Mouse (Mus musculus) liver, embryonic 14.5 days (tissue): ENCODE measurements around the gene Fgf14. TPM values are rescaled to one million over a fixed set of nuclear protein-coding genes. Genes with fewer than 3 reads are reported as not detected.

ENCODE experiments used
- ATAC-seq: fragments of 200-750 bp; cut with Nextera tagmentation; 2 replicates; pipeline ENCODE4 v1.8.0; 2017; ENCODE audit warnings: moderate number of reproducible peaks, mild to moderate bottlenecking, moderate library complexity; ENCODE audit not compliant: insufficient read depth
- DNase-seq, 3 experiments: peaks; one replicate each; pipeline ENCODE4 v3.0.0-alpha.2; 2012 to 2013; ENCODE audit warnings: low read depth in 3 of 3, low spot score in 3 of 3
- H3K27ac ChIP-seq: fragments of 300-500 bp; sonication (generic); 2 replicates; pipeline ENCODE4 v1.5.1; 2014; ENCODE audit warnings: moderate library complexity, mild to moderate bottlenecking, control low read depth, inconsistent platforms
- H3K27me3 ChIP-seq: fragments of 300-500 bp; sonication (generic); 2 replicates; pipeline ENCODE4 v1.6.1; 2014; ENCODE audit warnings: mild to moderate bottlenecking, low read length, moderate library complexity; ENCODE audit not compliant: control insufficient read depth, insufficient read depth
- H3K36me3 ChIP-seq: fragments of 300-500 bp; sonication (generic); replicated peaks from 2 replicates; pipeline ENCODE4 v1.6.1; 2014; ENCODE audit warnings: low read depth; ENCODE audit not compliant: control insufficient read depth, insufficient read depth
- H3K4me1 ChIP-seq, 2 experiments: fragments of 200-500 bp in 1 of 2; fragments of 300-500 bp in 1 of 2; sonication (generic) in 1 of 2; replicated peaks; 2 replicates each; pipeline ENCODE4 v1.6.1; 2012 to 2014; ENCODE audit warnings: antibody characterized with exemption in 1 of 2, inconsistent platforms in 1 of 2, low read length in 1 of 2; ENCODE audit not compliant: control insufficient read depth in 2 of 2, insufficient read depth in 2 of 2
- H3K4me2 ChIP-seq: fragments of 300-500 bp; sonication (generic); 2 replicates; pipeline ENCODE4 v1.6.1; 2014; ENCODE audit warnings: low read depth, mild to moderate bottlenecking, control low read depth, moderate library complexity
- H3K4me3 ChIP-seq, 2 experiments: fragments of 200-500 bp in 1 of 2; fragments of 300-500 bp in 1 of 2; sonication (generic) in 1 of 2; 2 replicates each; pipeline ENCODE4 v1.5.1; 2012 to 2014; ENCODE audit warnings: low read depth in 2 of 2, low read length in 2 of 2, mild to moderate bottlenecking in 2 of 2, control low read depth in 1 of 2, inconsistent platforms in 1 of 2, moderate library complexity in 1 of 2; ENCODE audit not compliant: insufficient read depth in 1 of 2
- H3K9ac ChIP-seq: fragments of 300-500 bp; sonication (generic); replicated peaks from 2 replicates; pipeline ENCODE4 v1.6.1; 2014; ENCODE audit warnings: mild to moderate bottlenecking, control low read depth, moderate library complexity
- H3K9me3 ChIP-seq: fragments of 300-500 bp; sonication (generic); 2 replicates; pipeline ENCODE4 v1.6.1; 2016; ENCODE audit warnings: low read length, mixed read lengths; ENCODE audit not compliant: control insufficient read depth
- CTCF ChIP-seq: IDR thresholded peaks from 2 replicates; pipeline ENCODE4 v1.5.1; 2016; ENCODE audit warnings: antibody characterized with exemption, low read depth, control low read depth
- EP300 ChIP-seq: IDR thresholded peaks from 2 replicates; pipeline ENCODE4 v1.6.1; 2016; ENCODE audit warnings: antibody characterized with exemption, low read depth
- WGBS: fragments of 180-500 bp; shearing (Covaris S2); extraction: QIAGEN DNeasy Blood & Tissue Kit; methylation state at CpG from one replicate; pipeline ENCODE4 v1.1.7; 2014; ENCODE audit not compliant: insufficient replicate concordance; 5-methylcytosine and 5-hydroxymethylcytosine counted together
- polyA plus RNA-seq, 2 experiments: library from polyadenylated mRNA; depleted of rRNA in 1 of 2; stranded (reverse) in 1 of 2; unstranded in 1 of 2; fragments of >200 nt; fragmentation: Nextera tagmentation in 1 of 2; extraction: Ambion mirVana in 1 of 2; gene quantifications; 2 replicates each; pipeline versions ENCODE4 v1.2.1 to v1.2.3; 2012 to 2014

Fgf14 gene
- polyA plus RNA-seq (2012; rRNA removed): not detected in 2 replicates
- polyA plus RNA-seq (2014; fragmentation: Nextera tagmentation; extraction: Ambion mirVana): not detected in 2 replicates

- Histone ChIP-seq H3K27me3 (peaks cover 6% of the 10 kb centered on the region; the same call in 1 of the 2 replicates), H3K4me3 (no peak within 1 kb of the TSS), H3K9ac (no peak within 1 kb of the TSS), H3K9me3 (no peaks in the 10 kb centered on the region), H3K4me2 (no peak within 1 kb of the TSS), H3K27ac (no peak within 1 kb of the TSS), H3K36me3 (no peaks in the 10 kb centered on the region), H3K4me1 (no peaks in the 10 kb centered on the region)
- 24% methylated on average over 12 of the region's 12 CpGs for WGBS
- ATAC-seq (no peak), DNase-seq (no peak)
- TF ChIP-seq EP300 (no peak), CTCF (no peak)
These were observed at the start of gene Fgf14 for GRCm38 (mm10) chr14:124676506-124677177. Gene Fgf14 (minus strand): TSS chr14:124677127.

GRCm38 (mm10) chr14:124677379-124677778, 452 bp upstream of the Fgf14 start:
- no peak overlapping the region for H3K27ac ChIP-seq
- ATAC-seq (no peak), DNase-seq (no peak)
- no peak overlapping the region for H3K4me2 ChIP-seq
- peaks cover 6% of the 10 kb centered on the region; the same call in 1 of the 2 replicates for H3K27me3 ChIP-seq
- H3K9ac ChIP-seq: no peak overlapping the region
- no peaks in the 10 kb centered on the region for H3K9me3 ChIP-seq
- no peak overlapping the region for H3K4me3 ChIP-seq
- 4% methylated on average over 10 of the region's 10 CpGs for WGBS
- TF ChIP-seq CTCF (no peak), EP300 (no peak)
- no peaks in the 10 kb centered on the region for H3K36me3 ChIP-seq
- H3K4me1 ChIP-seq: no peaks in the 10 kb centered on the region

DNA sequence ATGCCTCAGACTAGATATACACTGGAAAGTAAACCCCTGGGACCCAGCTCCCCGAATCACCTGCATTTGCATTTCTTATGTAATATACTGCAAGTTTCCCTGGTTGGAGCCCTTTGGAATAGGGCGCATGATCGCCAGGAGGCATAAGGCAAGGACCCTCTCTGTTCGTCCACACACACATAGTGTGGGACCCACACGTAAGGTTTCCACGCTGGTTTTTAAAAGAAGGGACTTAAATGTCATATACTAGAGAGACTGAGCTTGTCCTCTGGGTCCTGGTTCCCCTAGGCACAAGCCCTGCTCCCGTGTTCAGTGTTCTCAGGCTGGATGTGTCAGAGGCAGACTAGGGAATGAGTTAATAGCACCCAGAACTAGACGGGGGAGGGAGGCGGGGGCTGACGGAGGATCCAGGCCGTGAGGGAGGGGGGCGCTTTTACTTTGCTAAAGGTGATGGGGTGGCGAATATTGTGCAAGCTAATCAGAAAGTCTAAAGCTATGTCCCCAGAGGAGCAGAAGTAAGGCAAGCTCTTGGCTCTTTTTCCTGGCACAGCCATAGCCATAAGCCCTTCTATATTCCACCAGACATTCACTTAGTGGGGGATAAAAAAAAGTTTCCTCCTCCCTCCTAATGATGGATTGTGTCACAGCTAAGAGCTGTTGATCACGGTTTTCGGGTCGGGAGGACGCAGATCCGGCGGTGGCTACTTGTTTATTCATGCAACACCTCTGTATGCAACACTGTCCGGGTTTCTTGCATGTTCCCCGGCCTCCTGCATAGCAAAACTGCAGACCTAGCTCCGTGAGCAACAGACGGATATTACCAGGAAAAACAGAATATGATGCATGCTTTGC, 1.0 kb downstream of the Fgf14 start:
- Histone ChIP-seq H3K9me3 (no peaks in the 10 kb centered on the region), H3K4me2 (no peak overlapping the region), H3K4me1 (no peaks in the 10 kb centered on the region), H3K36me3 (no peaks in the 10 kb centered on the region), H3K9ac (no peak overlapping the region), H3K27me3 (peaks cover 6% of the 10 kb centered on the region; the same call in 1 of the 2 replicates), H3K27ac (no peak overlapping the region), H3K4me3 (no peak overlapping the region)
- WGBS: 19% methylated on average over 23 of the region's 23 CpGs
- DNase-seq (no peak), ATAC-seq (no peak)
- TF ChIP-seq CTCF: no peak
- TF ChIP-seq EP300: no peak

DNA sequence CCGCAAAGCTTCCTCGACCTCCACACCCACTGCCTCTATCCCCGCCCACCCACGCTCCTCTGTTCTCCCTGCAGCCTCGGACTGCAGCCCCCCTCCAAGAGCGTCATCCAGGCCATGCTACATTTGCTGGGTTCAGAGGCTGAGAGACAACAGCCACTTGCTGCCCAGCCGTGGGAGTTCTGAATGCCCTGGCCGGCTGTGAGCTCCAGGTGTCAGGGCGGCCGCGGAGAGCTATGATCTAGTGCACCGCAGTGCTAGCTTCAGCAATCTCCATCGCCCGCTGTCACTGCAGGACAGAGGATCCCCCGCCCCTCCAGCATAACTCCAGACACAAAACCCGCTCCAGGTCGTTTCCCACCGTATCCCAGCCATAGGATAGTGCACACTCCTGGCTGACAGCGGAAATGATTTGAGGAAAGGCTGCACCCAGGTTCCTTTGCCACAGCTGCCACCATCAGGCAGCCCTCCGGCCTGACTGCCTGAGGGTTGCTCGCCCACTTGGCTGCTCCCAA, 1.7 kb downstream of the Fgf14 start:
- Histone ChIP-seq H3K4me3 (no peak overlapping the region), H3K27me3 (peaks cover 6% of the 10 kb centered on the region; the same call in 1 of the 2 replicates), H3K4me2 (no peak overlapping the region; the same call in 1 of the 2 replicates), H3K4me1 (no peaks in the 10 kb centered on the region), H3K36me3 (no peaks in the 10 kb centered on the region), H3K27ac (no peak overlapping the region), H3K9me3 (no peaks in the 10 kb centered on the region), H3K9ac (no peak overlapping the region)
- 6% methylated on average over 21 of the region's 21 CpGs for WGBS
- TF ChIP-seq EP300 (no peak), CTCF (no peak)
- ATAC-seq (no peak), DNase-seq (no peak)
